Mouse (Mus musculus): ENCODE data around the gene Vps37b. TPM values are rescaled to one million over a fixed set of nuclear protein-coding genes. Genes with fewer than 3 reads are reported as not detected.
A peak's percentile ranks its signal among the peaks of the same experiment; 100 is the strongest.

The Vps37b gene
- total and polyA plus RNA-seq, 2 experiments from 2014 or later, result 54.3 to 75.5 TPM

DNA sequence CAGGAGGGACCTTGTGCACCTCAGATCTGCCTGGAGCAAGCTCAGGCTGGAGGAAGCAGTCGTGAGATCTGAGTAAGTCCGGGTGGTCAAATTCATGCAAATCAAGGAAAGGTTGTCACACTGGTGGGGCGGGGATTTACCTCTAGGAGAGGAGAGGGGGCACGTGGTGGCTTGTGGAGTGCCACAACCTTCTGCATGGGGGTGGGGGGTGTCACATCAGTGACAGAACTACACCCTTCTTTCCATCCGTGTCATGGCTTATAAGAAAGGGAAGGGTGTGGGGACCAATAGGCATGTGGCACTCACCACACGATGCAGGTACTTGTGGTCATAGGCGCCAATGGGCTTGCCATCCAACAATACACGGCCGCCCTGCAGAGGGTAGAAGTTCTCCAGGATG, 43.6 kb upstream of the Vps37b start:
- Histone ChIP-seq H3K9ac (replicated peaks; ENCODE audit: low read length, poor library complexity, severe bottlenecking) (no peak overlapping the region), H3K4me1 (ENCODE audit: insufficient read depth, low read length) (no peaks in the 10 kb centered on the region), H3K9me3 (ENCODE audit: low read length) (no peaks in the 10 kb centered on the region), H3K36me3 (ENCODE audit: insufficient read depth, low read length) (peaks cover 26% of the 10 kb centered on the region), H3K27me3 (ENCODE audit: insufficient read depth, low read length) (no peaks in the 10 kb centered on the region), H3K27ac (ENCODE audit: low read depth, low read length) (no peak overlapping the region), H3K4me2 (ENCODE audit: low read depth, low read length, poor library complexity, severe bottlenecking) (no peak overlapping the region), H3K4me3 (ENCODE audit: low read depth, low read length) (no peak overlapping the region)
- no peak for DNase-seq (ENCODE audit: low spot score)
- 75% methylated on average over 9 of the region's 9 CpGs for WGBS
- no peak for ATAC-seq (ENCODE audit: low FRiP score)
- TF ChIP-seq CTCF (IDR thresholded peaks at IDR 0.05), result no peak

GRCm38 (mm10) chr5:124074845-124075307, 42.8 kb upstream of the Vps37b start:
- no peaks in the 10 kb centered on the region for H3K4me1 ChIP-seq (ENCODE audit: insufficient read depth, low read length)
- no peak overlapping the region for H3K4me3 ChIP-seq (ENCODE audit: low read depth, low read length)
- H3K27ac ChIP-seq (ENCODE audit: low read depth, low read length), result no peak overlapping the region
- 69% methylated on average over 10 of the region's 10 CpGs for WGBS
- TF ChIP-seq CTCF (IDR thresholded peaks at IDR 0.05), result no peak
- H3K9me3 ChIP-seq (ENCODE audit: low read length), result no peaks in the 10 kb centered on the region
- ATAC-seq (ENCODE audit: low FRiP score) (no peak), DNase-seq (ENCODE audit: low spot score) (no peak)
- H3K27me3 ChIP-seq (ENCODE audit: insufficient read depth, low read length), result no peaks in the 10 kb centered on the region
- H3K36me3 ChIP-seq (ENCODE audit: insufficient read depth, low read length), result peaks cover 26% of the 10 kb centered on the region
- H3K9ac ChIP-seq (replicated peaks; ENCODE audit: low read length, poor library complexity, severe bottlenecking), result no peak overlapping the region
- no peak overlapping the region for H3K4me2 ChIP-seq (ENCODE audit: low read depth, low read length, poor library complexity, severe bottlenecking)

GRCm38 (mm10) chr5:124073682-124074081, 41.6 kb upstream of the Vps37b start:
- TF ChIP-seq CTCF (IDR thresholded peaks at IDR 0.05), result no peak
- no peaks in the 10 kb centered on the region for H3K4me1 ChIP-seq (ENCODE audit: insufficient read depth, low read length)

DNA sequence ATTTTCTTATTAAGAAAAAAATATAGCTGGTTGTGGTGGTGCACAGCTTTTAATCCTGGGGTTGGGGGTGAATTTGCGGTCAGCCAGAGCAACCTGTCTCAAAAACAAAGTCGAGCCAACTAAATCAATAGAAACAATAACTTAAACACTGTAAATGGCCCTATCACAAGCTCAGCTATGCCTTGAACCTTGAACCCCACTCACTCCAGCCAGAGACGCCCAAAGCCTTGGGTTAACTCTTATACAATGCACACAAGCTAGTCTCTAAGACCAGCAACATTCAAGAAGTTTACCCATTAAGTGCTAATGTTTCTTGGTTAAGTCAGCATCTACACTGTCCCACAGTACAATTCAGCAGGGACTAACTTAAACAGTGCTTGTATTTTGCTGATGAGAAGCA, 37.6 kb upstream of the Vps37b start:
- no peaks in the 10 kb centered on the region for H3K27me3 ChIP-seq (ENCODE audit: insufficient read depth, low read length)
- no peaks in the 10 kb centered on the region for H3K4me1 ChIP-seq (ENCODE audit: insufficient read depth, low read length)
- no peak for DNase-seq (ENCODE audit: low spot score)
- H3K4me2 ChIP-seq (ENCODE audit: low read depth, low read length, poor library complexity, severe bottlenecking), result no peak overlapping the region
- no peak for TF ChIP-seq CTCF (IDR thresholded peaks at IDR 0.05)
- H3K27ac ChIP-seq (ENCODE audit: low read depth, low read length), result no peak overlapping the region
- peaks cover 16% of the 10 kb centered on the region; the same call in 1 of the 2 replicates for H3K36me3 ChIP-seq (ENCODE audit: insufficient read depth, low read length)
- 80% methylated on average over 3 of the region's 3 CpGs for WGBS
- H3K9me3 ChIP-seq (ENCODE audit: low read length), result no peaks in the 10 kb centered on the region
- no peak for ATAC-seq (ENCODE audit: low FRiP score)
- H3K4me3 ChIP-seq (ENCODE audit: low read depth, low read length), result no peak overlapping the region
- no peak overlapping the region for H3K9ac ChIP-seq (replicated peaks; ENCODE audit: low read length, poor library complexity, severe bottlenecking)

More at GRCm38 (mm10) chr5:124073682-124074081, 41.6 kb upstream of the Vps37b start:
- H3K4me3 ChIP-seq (ENCODE audit: low read depth, low read length), result no peak overlapping the region
- ATAC-seq (ENCODE audit: low FRiP score) (no peak), DNase-seq (ENCODE audit: low spot score) (peak; percentile 48)
- H3K27me3 ChIP-seq (ENCODE audit: insufficient read depth, low read length), result no peaks in the 10 kb centered on the region
- H3K27ac ChIP-seq (ENCODE audit: low read depth, low read length), result no peak overlapping the region
- WGBS, result 46% methylated on average over 9 of the region's 9 CpGs
- no peak overlapping the region for H3K4me2 ChIP-seq (ENCODE audit: low read depth, low read length, poor library complexity, severe bottlenecking)
- no peak overlapping the region for H3K9ac ChIP-seq (replicated peaks; ENCODE audit: low read length, poor library complexity, severe bottlenecking)
- no peaks in the 10 kb centered on the region for H3K9me3 ChIP-seq (ENCODE audit: low read length)
- H3K36me3 ChIP-seq (ENCODE audit: insufficient read depth, low read length), result peaks cover 21% of the 10 kb centered on the region

GRCm38 (mm10) chr5:124062037-124062824, 30.2 kb upstream of the Vps37b start:
- Histone ChIP-seq H3K4me3 (ENCODE audit: low read depth, low read length) (no peak overlapping the region), H3K27ac (ENCODE audit: low read depth, low read length) (no peak overlapping the region), H3K27me3 (ENCODE audit: insufficient read depth, low read length) (no peaks in the 10 kb centered on the region), H3K9me3 (ENCODE audit: low read length) (no peaks in the 10 kb centered on the region), H3K9ac (replicated peaks; ENCODE audit: low read length, poor library complexity, severe bottlenecking) (no peak overlapping the region), H3K4me2 (ENCODE audit: low read depth, low read length, poor library complexity, severe bottlenecking) (no peak overlapping the region), H3K4me1 (ENCODE audit: insufficient read depth, low read length) (no peaks in the 10 kb centered on the region), H3K36me3 (ENCODE audit: insufficient read depth, low read length) (peaks cover 25% of the 10 kb centered on the region)
- 64% methylated on average over 12 of the region's 12 CpGs for WGBS
- TF ChIP-seq CTCF (IDR thresholded peaks at IDR 0.05), result peak; percentile 22; the same call in 1 of the 2 replicates
- DNase-seq (ENCODE audit: low spot score) (peak; percentile 56), ATAC-seq (ENCODE audit: low FRiP score) (no peak; the same call in 1 of the 2 replicates)

GRCm38 (mm10) chr5:124059677-124060076, 27.6 kb upstream of the Vps37b start:
- Histone ChIP-seq H3K4me2 (ENCODE audit: low read depth, low read length, poor library complexity, severe bottlenecking) (no peak overlapping the region), H3K27me3 (ENCODE audit: insufficient read depth, low read length) (no peaks in the 10 kb centered on the region), H3K4me3 (ENCODE audit: low read depth, low read length) (no peak overlapping the region), H3K27ac (ENCODE audit: low read depth, low read length) (no peak overlapping the region), H3K9me3 (ENCODE audit: low read length) (no peaks in the 10 kb centered on the region), H3K9ac (replicated peaks; ENCODE audit: low read length, poor library complexity, severe bottlenecking) (no peak overlapping the region), H3K36me3 (ENCODE audit: insufficient read depth, low read length) (peaks cover 20% of the 10 kb centered on the region), H3K4me1 (ENCODE audit: insufficient read depth, low read length) (no peaks in the 10 kb centered on the region)
- ATAC-seq (ENCODE audit: low FRiP score) (no peak), DNase-seq (ENCODE audit: low spot score) (no peak)
- WGBS, result 76% methylated on average over 5 of the region's 5 CpGs
- TF ChIP-seq CTCF (IDR thresholded peaks at IDR 0.05), result no peak
